Mouse (Mus musculus): ENCODE results near the gene Spock2. TPM values are rescaled to one million over a fixed set of nuclear protein-coding genes. Genes with fewer than 3 reads are reported as not detected.
"Not testable (repeated sequence)": the region's sequence is repeated elsewhere in the genome, so short reads cannot be mapped to it uniquely, and the experiment has no call there.

Spock2 gene
- polyA plus RNA-seq, 1 experiment from 2014 or later: not detected

DNA sequence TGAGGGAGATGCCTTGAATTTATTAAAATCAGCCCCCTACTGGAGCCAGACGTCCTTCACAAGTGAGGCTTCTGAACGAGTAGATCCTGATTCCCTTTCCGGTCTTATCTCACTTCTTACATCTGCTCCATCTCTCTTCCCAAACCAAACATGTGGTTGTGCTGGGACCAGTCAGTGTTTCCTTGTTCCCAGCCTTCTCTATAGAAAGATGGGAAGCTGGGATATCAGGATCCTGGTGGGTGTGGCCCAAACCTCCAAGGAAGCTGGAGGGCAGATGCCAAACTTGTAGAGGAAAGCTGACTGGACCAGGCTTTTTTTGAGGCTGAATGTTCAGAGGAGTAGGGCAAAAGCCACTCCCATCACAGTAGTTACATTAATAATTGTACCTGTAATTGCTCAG, 68.5 kb downstream of the Spock2 start:
- no peaks in the 10 kb centered on the region for H3K79me2 ChIP-seq (ENCODE audit: inconsistent target)
- 74% methylated on average over 3 of the region's 3 CpGs for WGBS (ENCODE audit: missing documents)
- no peak overlapping the region for H3K4me3 ChIP-seq (ENCODE audit: inconsistent target)
- no peaks in the 10 kb centered on the region for H3K36me3 ChIP-seq (ENCODE audit: inconsistent target)
- H3K27ac ChIP-seq: no peak overlapping the region

- not testable (repeated sequence) for H3K79me2 ChIP-seq (ENCODE audit: inconsistent target); H3K4me3 ChIP-seq (ENCODE audit: inconsistent target); H3K27ac ChIP-seq; H3K36me3 ChIP-seq (ENCODE audit: inconsistent target)
- WGBS (ENCODE audit: missing documents): 97% methylated on average over 9 of the region's 9 CpGs
Observed at GRCm38 (mm10) chr10:60175306-60175705, 69.3 kb downstream of the Spock2 start.

Other genes with a start within 250 kb of the Spock2 start
- gene Dnajb12, start 226.7 kb upstream of the Spock2 start, polyA plus RNA-seq (2018): 24.9 to 38.2 TPM (median 31.2 TPM) in 3 replicates
- gene Ddit4, start 154.4 kb upstream of the Spock2 start, polyA plus RNA-seq (2018): 2.2 to 4.5 TPM (median 4.1 TPM) in 3 replicates
- 14.4 to 20.2 TPM (median 19.0 TPM) in 3 replicates for gene Ascc1, start 103.4 kb upstream of the Spock2 start, polyA plus RNA-seq (2018)
- gene Anapc16, start 103.1 kb upstream of the Spock2 start, polyA plus RNA-seq (2018): 30.3 to 42.1 TPM (median 35.4 TPM) in 3 replicates
- 0.07 to 1.2 TPM (median 0.34 TPM) in 3 replicates for gene Chst3, start 113.0 kb downstream of the Spock2 start, polyA plus RNA-seq (2018)
- gene Psap, start 171.4 kb downstream of the Spock2 start, polyA plus RNA-seq (2018): 12,209 to 20,921 TPM (median 16,354 TPM) in 3 replicates
- 165 to 459 TPM (median 279 TPM) in 3 replicates for gene Vsir, start 240.6 kb downstream of the Spock2 start, polyA plus RNA-seq (2018)